Mouse (Mus musculus): ENCODE results near the gene Upk3b. TPM values are rescaled to one million over a fixed set of nuclear protein-coding genes. Genes with fewer than 3 reads are reported as not detected.

The Upk3b gene
- total RNA-seq, 2 experiments from 2014 or later = not detected

- intact Hi-C loops (cut with DNase I) = no loop called here
- no peak for DNase-seq (ENCODE audit: extremely low spot score in 1 of 2, low spot score in 2 of 2)
Observed at GRCm38 (mm10) chr5:136094249-136095010, 56.1 kb downstream of the Upk3b start.

- DNase-seq (ENCODE audit: extremely low spot score in 1 of 2, low spot score in 2 of 2) = no peak
- intact Hi-C loops (cut with DNase I) = no loop called here
Observed at GRCm38 (mm10) chr5:136095089-136095488, 56.8 kb downstream of the Upk3b start.

Other genes starting within 250 kb of the Upk3b start
- gene Srrm3, start 231.6 kb upstream of the Upk3b start, total RNA-seq (2021) = 10 to 100 TPM; 73.7 to 79.8 TPM
- 1 to 10 TPM; 4.3 to 4.6 TPM for gene Hspb1, start 150.6 kb upstream of the Upk3b start, total RNA-seq (2021)
- 1,000 to 10,000 TPM; 1,621 to 1,667 TPM for gene Ywhag, start 103.9 kb upstream of the Upk3b start, total RNA-seq (2021)
- 1 to 10 TPM; 1.7 to 4.0 TPM for gene Ssc4d, start 64.0 kb upstream of the Upk3b start, total RNA-seq (2021)
- gene Zp3, start 58.4 kb upstream of the Upk3b start, total RNA-seq (2021) = not detected
- 1 to 10 TPM; 9.3 to 9.4 TPM for gene Dtx2, start 43.7 kb upstream of the Upk3b start, total RNA-seq (2021)
- not detected for gene Upk3bl, start 16.0 kb downstream of the Upk3b start, total RNA-seq (2021)
- 1 to 10 TPM; 6.8 to 7.9 TPM for gene Rasa4, start 45.4 kb downstream of the Upk3b start, total RNA-seq (2021)
- 10 to 100 TPM; 82.2 to 91.6 TPM for gene Polr2j, start 78.1 kb downstream of the Upk3b start, total RNA-seq (2021)
- gene Lrwd1, start 97.6 kb downstream of the Upk3b start, total RNA-seq (2021) = 10 to 100 TPM; 11.7 to 13.2 TPM
- 10 to 100 TPM in 1 of 2 experiments, 1 to 10 TPM in 1; 9.5 to 11.7 TPM for gene Alkbh4, start 97.7 kb downstream of the Upk3b start, total RNA-seq (2021)
- 10 to 100 TPM; 59.8 to 62.6 TPM for gene Orai2, start 132.2 kb downstream of the Upk3b start, total RNA-seq (2021)
- gene Prkrip1, start 160.5 kb downstream of the Upk3b start, total RNA-seq (2021) = 10 to 100 TPM; 41.2 to 42.4 TPM
- gene Sh2b2, start 208.1 kb downstream of the Upk3b start, total RNA-seq (2021) = 10 to 100 TPM; 13.4 to 16.3 TPM

Measured in left cerebral cortex, postnatal 10 days (tissue).